Mouse (Mus musculus): ENCODE results near the gene Syt7. TPM values are rescaled to one million over a fixed set of nuclear protein-coding genes. Genes with fewer than 3 reads are reported as not detected.

Syt7 gene
- polyA plus RNA-seq, 1 experiment from 2014 or later = 12.0 TPM

- Histone ChIP-seq H3K9ac (peak overlapping the region; percentile 5; the same call in 1 of the 2 replicates), H3K4me3 (replicated peaks; ENCODE audit: low read length) (peak overlapping the region; percentile 12), H3K4me2 (replicated peaks) (peak overlapping the region; percentile 42), H3K36me3 (replicated peaks; ENCODE audit: control insufficient read depth, insufficient read depth) (no peaks in the 10 kb centered on the region; the same call in 1 of the 2 replicates), H3K27me3 (ENCODE audit: control insufficient read depth, insufficient read depth, low read length) (no peaks in the 10 kb centered on the region), H3K9me3 (ENCODE audit: control insufficient read depth, low read length) (no peaks in the 10 kb centered on the region), H3K4me1 (replicated peaks; ENCODE audit: control insufficient read depth, insufficient read depth, low read length) (peaks cover 13% of the 10 kb centered on the region; the same call in 1 of the 2 replicates), H3K27ac (no peak overlapping the region)
- peak; percentile 82 for ATAC-seq (ENCODE audit: low FRiP score)
- peak; percentile 80 for DNase-seq (ENCODE audit: low spot score)
- under 1% methylated on average over 19 of the region's 19 CpGs for WGBS
These were observed 24.9 kb downstream of the Syt7 start for GRCm38 (mm10) chr19:10413701-10414242.

GRCm38 (mm10) chr19:10415508-10415907 lies 26.6 kb downstream of the Syt7 start:
- H3K36me3 ChIP-seq (replicated peaks; ENCODE audit: control insufficient read depth, insufficient read depth) = no peaks in the 10 kb centered on the region; the same call in 1 of the 2 replicates
- H3K4me2 ChIP-seq (replicated peaks) = no peak overlapping the region
- H3K4me1 ChIP-seq (replicated peaks; ENCODE audit: control insufficient read depth, insufficient read depth, low read length) = peaks cover 13% of the 10 kb centered on the region; the same call in 1 of the 2 replicates
- H3K27ac ChIP-seq = no peak overlapping the region
- no peak for ATAC-seq (ENCODE audit: low FRiP score)
- no peak overlapping the region for H3K4me3 ChIP-seq (replicated peaks; ENCODE audit: low read length)
- no peaks in the 10 kb centered on the region for H3K9me3 ChIP-seq (ENCODE audit: control insufficient read depth, low read length)
- DNase-seq (ENCODE audit: low spot score) = no peak
- WGBS = 78% methylated on average over 5 of the region's 5 CpGs
- no peak overlapping the region for H3K9ac ChIP-seq
- no peaks in the 10 kb centered on the region for H3K27me3 ChIP-seq (ENCODE audit: control insufficient read depth, insufficient read depth, low read length)

- ATAC-seq (ENCODE audit: low FRiP score) (no peak), DNase-seq (ENCODE audit: low spot score) (no peak)
- H3K4me1 ChIP-seq (replicated peaks; ENCODE audit: control insufficient read depth, insufficient read depth, low read length) = peaks cover 7% of the 10 kb centered on the region; the same call in 1 of the 2 replicates
- no peak overlapping the region for H3K9ac ChIP-seq
- H3K9me3 ChIP-seq (ENCODE audit: control insufficient read depth, low read length) = no peaks in the 10 kb centered on the region
- WGBS = 53% methylated on average over 8 of the region's 8 CpGs
- no peak overlapping the region for H3K4me2 ChIP-seq (replicated peaks)
- H3K27ac ChIP-seq = no peak overlapping the region
- no peaks in the 10 kb centered on the region for H3K27me3 ChIP-seq (ENCODE audit: control insufficient read depth, insufficient read depth, low read length)
- no peaks in the 10 kb centered on the region; the same call in 1 of the 2 replicates for H3K36me3 ChIP-seq (replicated peaks; ENCODE audit: control insufficient read depth, insufficient read depth)
- no peak overlapping the region for H3K4me3 ChIP-seq (replicated peaks; ENCODE audit: low read length)
These were observed 28.0 kb downstream of the Syt7 start for GRCm38 (mm10) chr19:10416889-10417288.

- Histone ChIP-seq H3K27ac (no peak overlapping the region), H3K4me3 (replicated peaks; ENCODE audit: low read length) (no peak overlapping the region), H3K9me3 (ENCODE audit: control insufficient read depth, low read length) (no peaks in the 10 kb centered on the region), H3K27me3 (ENCODE audit: control insufficient read depth, insufficient read depth, low read length) (no peaks in the 10 kb centered on the region), H3K9ac (no peak overlapping the region), H3K4me1 (replicated peaks; ENCODE audit: control insufficient read depth, insufficient read depth, low read length) (peaks cover 12% of the 10 kb centered on the region; the same call in 1 of the 2 replicates), H3K36me3 (replicated peaks; ENCODE audit: control insufficient read depth, insufficient read depth) (no peaks in the 10 kb centered on the region; the same call in 1 of the 2 replicates), H3K4me2 (replicated peaks) (no peak overlapping the region)
- WGBS = 82% methylated on average over 12 of the region's 12 CpGs
- DNase-seq (ENCODE audit: low spot score) (no peak), ATAC-seq (ENCODE audit: low FRiP score) (no peak)
These were observed 28.5 kb downstream of the Syt7 start for GRCm38 (mm10) chr19:10417436-10417835.

GRCm38 (mm10) chr19:10421986-10422976 lies 33.4 kb downstream of the Syt7 start:
- Histone ChIP-seq H3K9me3 (ENCODE audit: control insufficient read depth, low read length) (no peaks in the 10 kb centered on the region), H3K36me3 (replicated peaks; ENCODE audit: control insufficient read depth, insufficient read depth) (peaks cover 12% of the 10 kb centered on the region; the same call in 1 of the 2 replicates), H3K4me3 (replicated peaks; ENCODE audit: low read length) (peak overlapping the region; percentile 2; the same call in 1 of the 2 replicates), H3K27ac (no peak overlapping the region), H3K27me3 (ENCODE audit: control insufficient read depth, insufficient read depth, low read length) (no peaks in the 10 kb centered on the region), H3K4me1 (replicated peaks; ENCODE audit: control insufficient read depth, insufficient read depth, low read length) (peaks cover 19% of the 10 kb centered on the region; the same call in 1 of the 2 replicates), H3K4me2 (replicated peaks) (peak overlapping the region; percentile 42), H3K9ac (no peak overlapping the region)
- no peak for DNase-seq (ENCODE audit: low spot score)
- 3% methylated on average over 53 of the region's 53 CpGs for WGBS
- no peak for ATAC-seq (ENCODE audit: low FRiP score)

- no peaks in the 10 kb centered on the region for H3K9me3 ChIP-seq (ENCODE audit: control insufficient read depth, low read length)
- WGBS = 50% methylated on average over 1 of the region's 1 CpGs
These were observed 35.9 kb downstream of the Syt7 start for GRCm38 (mm10) chr19:10424751-10425150.

GRCm38 (mm10) chr19:10425484-10426270 lies 36.8 kb downstream of the Syt7 start:
- Histone ChIP-seq H3K27ac (no peak overlapping the region), H3K9ac (no peak overlapping the region), H3K27me3 (ENCODE audit: control insufficient read depth, insufficient read depth, low read length) (no peaks in the 10 kb centered on the region), H3K4me3 (replicated peaks; ENCODE audit: low read length) (no peak overlapping the region), H3K36me3 (replicated peaks; ENCODE audit: control insufficient read depth, insufficient read depth) (peaks cover 17% of the 10 kb centered on the region; the same call in 1 of the 2 replicates), H3K9me3 (ENCODE audit: control insufficient read depth, low read length) (no peaks in the 10 kb centered on the region), H3K4me2 (replicated peaks) (no peak overlapping the region), H3K4me1 (replicated peaks; ENCODE audit: control insufficient read depth, insufficient read depth, low read length) (peaks cover 19% of the 10 kb centered on the region; the same call in 1 of the 2 replicates)
- no peak for ATAC-seq (ENCODE audit: low FRiP score)
- WGBS = 38% methylated on average over 12 of the region's 13 CpGs
- DNase-seq (ENCODE audit: low spot score) = no peak

More at GRCm38 (mm10) chr19:10424751-10425150, 35.9 kb downstream of the Syt7 start:
- H3K4me2 ChIP-seq (replicated peaks) = no peak overlapping the region
- H3K27me3 ChIP-seq (ENCODE audit: control insufficient read depth, insufficient read depth, low read length) = no peaks in the 10 kb centered on the region
- H3K36me3 ChIP-seq (replicated peaks; ENCODE audit: control insufficient read depth, insufficient read depth) = peaks cover 17% of the 10 kb centered on the region; the same call in 1 of the 2 replicates
- no peak for DNase-seq (ENCODE audit: low spot score)
- no peak overlapping the region for H3K9ac ChIP-seq
- H3K27ac ChIP-seq = no peak overlapping the region
- no peak for ATAC-seq (ENCODE audit: low FRiP score)
- peaks cover 19% of the 10 kb centered on the region; the same call in 1 of the 2 replicates for H3K4me1 ChIP-seq (replicated peaks; ENCODE audit: control insufficient read depth, insufficient read depth, low read length)
- no peak overlapping the region for H3K4me3 ChIP-seq (replicated peaks; ENCODE audit: low read length)

GRCm38 (mm10) chr19:10426312-10426711 lies 37.4 kb downstream of the Syt7 start:
- H3K36me3 ChIP-seq (replicated peaks; ENCODE audit: control insufficient read depth, insufficient read depth) = peaks cover 17% of the 10 kb centered on the region; the same call in 1 of the 2 replicates
- H3K4me2 ChIP-seq (replicated peaks) = no peak overlapping the region
- H3K27ac ChIP-seq = no peak overlapping the region
- H3K4me3 ChIP-seq (replicated peaks; ENCODE audit: low read length) = no peak overlapping the region
- ATAC-seq (ENCODE audit: low FRiP score) = peak; percentile 14; the same call in 1 of the 2 replicates
- H3K9ac ChIP-seq = no peak overlapping the region
- H3K27me3 ChIP-seq (ENCODE audit: control insufficient read depth, insufficient read depth, low read length) = no peaks in the 10 kb centered on the region
- peaks cover 19% of the 10 kb centered on the region; the same call in 1 of the 2 replicates for H3K4me1 ChIP-seq (replicated peaks; ENCODE audit: control insufficient read depth, insufficient read depth, low read length)
- H3K9me3 ChIP-seq (ENCODE audit: control insufficient read depth, low read length) = no peaks in the 10 kb centered on the region
- no peak for DNase-seq (ENCODE audit: low spot score)
- 31% methylated on average over 25 of the region's 25 CpGs for WGBS

Data from hindbrain, embryonic 14.5 days (tissue).